Mouse (Mus musculus): ENCODE results near the gene Slc15a4.

DNA sequence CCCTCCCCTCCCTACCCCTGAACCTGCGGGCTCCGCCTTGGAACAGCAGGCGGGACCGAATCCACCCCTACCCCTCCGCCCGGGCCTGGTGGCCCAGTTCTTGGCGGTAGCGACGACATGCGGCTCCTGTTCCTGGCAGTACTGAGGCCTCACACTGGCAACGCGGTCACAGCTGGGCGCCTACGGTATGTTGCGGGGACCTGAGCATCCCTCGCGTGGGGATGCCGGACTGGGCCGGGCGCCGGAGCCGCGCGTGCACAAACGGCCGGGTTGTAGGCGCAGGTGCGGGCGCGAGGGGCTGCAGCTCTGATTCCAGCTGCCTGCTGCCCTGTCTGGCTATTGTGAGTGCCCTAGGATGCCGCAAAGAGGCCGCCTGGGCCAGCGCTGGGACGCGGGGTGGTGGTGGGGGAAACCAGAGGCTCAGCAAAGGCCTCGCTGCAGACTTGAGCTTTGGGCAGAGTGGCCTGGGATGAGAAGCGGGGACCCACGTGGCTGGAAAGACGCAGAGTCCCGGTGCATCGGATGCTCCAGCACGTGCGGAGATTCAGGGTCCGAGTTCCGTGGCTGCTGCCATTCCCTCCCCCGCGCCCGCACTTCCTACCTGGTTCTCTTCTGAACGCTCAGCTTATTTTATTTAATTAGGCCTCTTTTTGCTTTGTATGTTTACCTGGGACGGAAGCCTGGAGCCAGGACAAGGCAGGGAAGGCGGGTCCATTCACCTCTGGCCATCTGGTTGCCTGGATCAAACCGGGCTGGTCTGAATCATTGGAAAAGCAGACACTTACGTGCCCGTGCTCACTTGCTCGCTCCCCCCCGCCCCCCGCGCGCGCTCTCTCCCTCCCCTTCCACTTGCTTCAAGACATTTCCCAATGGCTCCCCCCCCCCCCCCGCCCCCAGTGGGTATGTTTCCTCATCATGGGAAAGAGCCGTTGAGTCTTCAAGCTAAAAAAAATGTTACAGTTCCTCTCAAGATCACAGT lies at the start of gene Slc15a4, which contains the start of gene Glt1d1:
- no peak for TF ChIP-seq CTCF (IDR thresholded peaks at IDR 0.05)
- TF ChIP-seq EP300 (IDR thresholded peaks at IDR 0.05), result no peak

Data from lung, postnatal 0 days (tissue).